Mouse (Mus musculus): ENCODE measurements around the gene Rxrb.

The Rxrb gene

GRCm38 (mm10) chr17:34057224-34057623, 25.6 kb downstream of the Rxrb start:
- no peak for DNase-seq (ENCODE audit: low spot score)

DNA sequence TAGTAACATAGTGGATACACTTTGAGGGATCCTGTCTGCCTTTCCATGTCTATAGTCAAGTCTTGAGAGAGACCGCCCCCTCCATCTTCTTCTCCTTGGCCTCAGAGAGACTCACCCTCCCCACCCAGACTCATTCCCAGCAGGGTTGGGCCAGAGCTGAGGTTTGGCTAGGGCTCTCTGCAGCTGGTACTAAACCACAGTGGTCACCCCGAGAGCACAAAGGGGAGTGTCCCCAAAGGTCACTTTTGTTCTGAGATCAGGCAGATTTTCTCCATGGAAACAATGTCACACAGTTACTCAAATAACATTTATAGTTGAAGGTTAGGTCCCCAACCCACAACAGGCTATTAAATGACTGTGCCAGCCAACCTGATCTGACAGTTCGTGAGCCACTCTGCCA, 37.3 kb downstream of the Rxrb start:
- DNase-seq (ENCODE audit: low spot score), result no peak

- no peak for DNase-seq (ENCODE audit: low spot score)
Measured at GRCm38 (mm10) chr17:34072091-34072490, 40.5 kb downstream of the Rxrb start.

GRCm38 (mm10) chr17:34075271-34075670, 43.7 kb downstream of the Rxrb start:
- peak; percentile 34 for DNase-seq (ENCODE audit: low spot score)

- peak; percentile 82 for DNase-seq (ENCODE audit: low spot score)
Measured at GRCm38 (mm10) chr17:34077549-34077948, 45.9 kb downstream of the Rxrb start.

- DNase-seq (ENCODE audit: low spot score), result no peak
Measured at GRCm38 (mm10) chr17:34078148-34078547, 46.5 kb downstream of the Rxrb start.

GRCm38 (mm10) chr17:34079002-34079401, 47.4 kb downstream of the Rxrb start:
- DNase-seq (ENCODE audit: low spot score), result no peak

DNA sequence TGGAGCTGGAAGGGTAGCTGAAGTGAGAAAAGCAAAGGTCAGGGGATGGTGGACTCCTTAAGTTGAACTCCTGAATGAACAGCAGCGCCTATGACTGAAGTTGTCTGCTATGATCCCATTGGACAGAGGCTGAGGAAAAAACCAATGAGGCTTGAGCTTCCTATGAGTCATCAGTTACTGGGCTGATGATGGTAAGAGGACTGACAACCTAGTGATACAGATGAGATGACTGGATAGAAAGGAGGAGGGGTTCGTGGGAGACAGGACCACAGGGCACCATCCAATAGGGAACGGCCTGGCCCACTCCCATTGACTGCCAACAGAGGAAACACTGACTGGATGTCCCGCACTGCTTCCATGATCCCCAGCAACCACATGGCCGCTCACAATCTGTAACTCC, 48.0 kb downstream of the Rxrb start:
- peak; percentile 73 for DNase-seq (ENCODE audit: low spot score)

DNA sequence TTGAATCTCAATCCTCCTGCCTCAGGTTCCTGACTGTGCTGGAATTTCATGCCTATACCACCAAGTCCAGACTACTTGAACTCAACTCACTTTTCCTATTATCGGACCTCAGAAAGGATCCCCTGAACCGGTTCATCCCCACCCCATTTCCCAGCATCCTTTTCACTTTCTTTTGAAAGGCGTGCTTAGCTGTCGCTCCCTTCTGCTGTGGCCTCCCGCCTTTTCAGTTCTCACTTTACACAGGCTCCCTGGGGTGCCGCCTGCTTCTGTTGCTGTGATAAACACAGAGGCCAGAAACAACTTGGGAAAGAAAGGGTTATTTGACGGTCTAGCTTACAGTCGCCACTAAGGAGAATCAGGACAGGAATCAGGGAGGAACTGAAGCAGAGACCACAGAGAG, 51.5 kb downstream of the Rxrb start:
- DNase-seq (ENCODE audit: low spot score), result no peak

DNA sequence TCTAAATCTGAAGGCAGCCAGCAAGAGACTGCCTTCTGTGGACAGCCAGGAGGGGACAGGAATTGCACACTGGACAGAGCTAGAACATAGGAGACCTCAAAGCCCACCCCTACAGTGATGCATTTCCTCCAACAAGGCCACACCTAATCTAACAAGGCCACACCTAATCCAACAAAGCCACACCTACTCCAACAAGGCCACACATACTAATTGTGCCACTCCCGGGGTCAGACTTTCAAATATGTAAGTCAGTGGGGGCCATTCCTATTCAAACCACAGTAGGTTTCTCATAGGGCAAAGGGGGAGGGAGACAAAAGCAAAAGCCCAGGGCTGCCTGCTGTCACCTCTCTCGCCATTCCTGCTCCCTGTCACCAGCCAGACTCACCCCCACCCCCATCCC, 55.8 kb downstream of the Rxrb start:
- DNase-seq (ENCODE audit: low spot score), result no peak
